Mouse (Mus musculus): ENCODE measurements at regions not wholly inside any gene's neighbourhood (a gene's known extent, or its start where the extent isn't known, plus 50 kb on each side); places are given as distances from the start of the nearest gene placed in this dataset.

DNA sequence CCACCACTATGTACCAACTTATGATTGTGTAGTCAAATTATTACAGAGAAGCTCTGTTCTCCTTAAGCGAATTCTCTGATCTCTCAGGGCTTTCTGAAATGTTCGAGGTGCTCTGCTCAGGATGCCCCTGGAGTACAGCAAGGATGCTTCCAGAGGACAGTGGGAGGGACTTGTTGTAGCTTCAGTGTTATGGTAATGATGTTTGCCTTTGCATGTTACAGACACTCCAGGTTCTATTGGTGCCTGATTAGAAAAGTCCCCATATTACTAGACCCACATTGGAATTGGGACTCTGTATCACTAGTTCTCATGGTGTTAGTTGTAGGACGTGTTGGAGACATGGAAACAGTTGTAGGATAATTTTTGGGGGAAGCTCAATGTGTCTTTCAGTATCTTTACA, 96.0 kb downstream of the Epdr1 start:
- no peak for DNase-seq (ENCODE audit: low spot score)

DNA sequence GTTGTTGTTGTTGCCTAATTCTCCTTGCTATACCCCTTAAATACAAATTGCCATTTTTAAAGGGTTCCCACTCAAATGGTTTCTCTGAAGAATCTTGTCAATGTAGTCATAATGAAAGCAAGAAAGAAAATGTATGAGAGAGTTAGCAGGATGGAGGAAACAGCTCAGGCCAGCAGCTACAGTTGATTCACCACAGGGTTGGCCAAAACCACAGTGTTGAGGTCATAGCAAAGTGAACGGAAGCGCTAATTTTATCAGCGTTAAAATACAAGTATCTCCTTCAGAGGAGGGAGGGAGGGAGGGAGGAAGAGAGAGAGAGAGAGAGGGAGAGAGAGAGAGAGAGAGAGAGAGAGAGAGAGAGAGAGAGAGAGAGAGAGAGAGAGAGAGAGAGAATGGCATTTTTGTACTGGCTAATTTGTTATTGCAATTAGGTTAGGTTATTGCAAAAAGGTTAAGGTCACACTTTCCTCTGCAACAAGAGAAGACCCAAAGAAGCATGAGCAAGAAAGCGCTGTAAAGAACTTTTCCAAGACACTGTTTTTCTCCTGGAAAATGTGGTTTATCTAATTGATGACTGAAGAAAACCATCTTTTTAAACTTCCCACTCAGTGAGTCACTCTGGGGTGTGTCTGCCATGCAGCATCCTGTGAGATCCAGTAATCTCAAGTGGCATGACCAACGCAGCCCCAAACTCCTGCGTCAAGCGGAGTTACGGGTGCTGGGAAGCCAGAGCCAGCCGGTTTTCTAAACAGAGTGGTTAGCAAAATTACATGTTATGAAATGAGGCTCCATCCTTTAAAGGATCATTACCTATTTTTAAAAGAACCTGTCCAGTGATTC, 101.6 kb downstream of the Epdr1 start:
- no peak for DNase-seq (ENCODE audit: low spot score)

DNA sequence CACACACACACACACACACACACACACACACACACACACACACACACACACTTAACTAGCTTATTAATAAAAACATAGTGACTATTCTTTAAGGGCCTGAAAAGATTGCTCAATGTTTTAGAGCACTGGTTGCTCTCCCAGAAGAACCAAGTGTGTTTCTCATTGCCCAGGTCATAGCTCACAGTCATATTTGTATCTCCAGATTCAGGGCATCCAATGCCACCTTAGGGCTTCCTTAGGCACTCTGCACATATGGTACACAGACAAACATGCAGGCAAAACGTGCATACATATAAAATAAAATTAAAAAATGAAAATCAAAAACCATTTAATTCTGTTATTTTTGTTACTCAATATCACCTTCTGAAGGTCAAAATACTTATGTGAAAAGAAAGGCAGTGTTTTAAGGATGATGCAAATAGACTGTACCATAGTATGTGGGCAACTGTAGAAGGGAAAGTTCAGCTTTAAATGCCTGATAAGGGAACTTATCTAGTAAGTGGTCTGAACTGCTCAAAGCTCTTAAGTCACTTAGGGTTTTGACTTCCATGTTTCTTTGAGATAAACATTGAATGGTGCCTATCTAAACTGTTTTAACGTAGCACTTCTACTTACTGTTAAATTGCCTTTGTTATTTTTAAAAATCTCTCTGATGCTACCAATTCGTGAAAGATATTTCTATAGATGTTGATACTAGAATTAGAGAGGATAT, 104.7 kb downstream of the Epdr1 start:
- no peak for DNase-seq (ENCODE audit: low spot score)

DNA sequence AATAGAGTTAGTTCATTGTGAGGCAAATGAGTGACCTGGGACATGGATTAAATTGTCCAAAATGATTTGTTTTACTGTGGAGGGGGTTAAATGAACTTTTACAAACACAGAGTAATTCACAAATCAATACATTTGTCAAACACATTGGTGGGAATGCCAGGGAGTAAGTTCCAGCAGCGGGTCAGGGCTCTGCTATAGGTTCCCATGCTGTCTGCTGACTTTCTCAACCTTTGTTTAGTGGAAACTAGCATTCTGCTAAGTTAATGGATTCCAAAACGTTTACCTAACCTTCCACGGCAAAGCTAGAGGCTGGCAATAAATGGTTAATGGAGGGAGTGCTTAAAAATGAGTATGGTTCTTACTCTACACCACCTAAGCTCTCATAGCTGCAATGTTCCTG, 110.9 kb upstream of the Stard3nl start:
- DNase-seq (ENCODE audit: low spot score) = no peak

DNA sequence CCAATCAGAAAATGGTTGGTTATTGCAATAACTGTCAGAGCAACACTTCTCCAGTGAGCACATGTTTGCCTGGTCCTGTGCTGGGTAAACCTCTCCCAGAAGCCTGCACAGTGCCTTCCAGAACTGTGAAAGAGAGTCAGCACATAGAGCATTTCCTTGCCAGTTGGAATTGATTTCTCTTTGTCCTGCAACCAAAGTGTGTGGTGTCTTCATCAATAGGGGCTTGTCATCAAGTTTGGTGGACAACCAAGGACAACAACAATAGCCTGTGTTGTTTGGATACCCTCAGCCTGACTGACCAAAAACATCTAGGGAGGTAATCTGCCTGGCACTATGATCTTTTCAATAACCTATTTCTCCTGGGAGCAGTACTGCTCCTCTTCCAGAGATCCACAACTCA, 108.6 kb upstream of the Stard3nl start:
- DNase-seq (ENCODE audit: low spot score) = no peak

DNA sequence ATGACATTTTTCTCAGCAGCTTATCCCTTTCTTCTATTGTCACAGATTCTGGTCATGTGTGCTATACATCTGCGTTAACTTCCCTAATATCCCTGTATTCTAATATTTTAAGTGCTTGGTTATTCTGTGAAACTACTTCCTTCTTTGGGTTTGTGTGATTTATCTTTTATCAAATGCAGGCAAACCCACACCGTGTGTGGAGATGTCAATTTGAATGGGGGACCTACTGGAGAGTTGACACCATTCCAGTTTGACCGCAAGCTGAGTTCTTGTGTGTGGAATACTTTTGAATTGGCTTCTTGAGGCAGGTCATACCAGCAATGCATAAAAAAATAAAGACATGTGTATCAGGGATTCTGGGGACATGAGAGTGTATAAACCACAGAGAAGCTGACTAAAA, 86.6 kb upstream of the Stard3nl start:
- no peak for DNase-seq (ENCODE audit: low spot score)

DNA sequence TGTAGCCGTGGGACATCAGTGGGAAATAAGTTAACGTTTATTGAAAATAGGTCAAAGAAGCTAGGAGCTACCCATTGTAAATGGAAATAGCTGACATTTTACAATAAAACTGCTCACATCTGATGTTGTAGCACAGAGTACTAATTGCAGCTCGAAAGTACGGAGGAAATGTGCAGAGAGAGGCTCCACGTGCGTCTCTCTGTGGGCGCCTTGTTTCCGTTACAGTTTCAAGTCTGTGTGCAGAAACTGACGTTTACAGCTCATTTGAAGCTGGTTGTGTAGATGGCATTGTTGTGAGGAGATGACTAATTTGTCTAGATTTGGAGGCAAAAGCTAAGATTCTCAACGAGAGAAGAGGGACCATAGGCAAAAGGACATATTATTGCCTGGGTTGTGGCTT, 78.4 kb upstream of the Stard3nl start:
- no peak for DNase-seq (ENCODE audit: low spot score)

DNA sequence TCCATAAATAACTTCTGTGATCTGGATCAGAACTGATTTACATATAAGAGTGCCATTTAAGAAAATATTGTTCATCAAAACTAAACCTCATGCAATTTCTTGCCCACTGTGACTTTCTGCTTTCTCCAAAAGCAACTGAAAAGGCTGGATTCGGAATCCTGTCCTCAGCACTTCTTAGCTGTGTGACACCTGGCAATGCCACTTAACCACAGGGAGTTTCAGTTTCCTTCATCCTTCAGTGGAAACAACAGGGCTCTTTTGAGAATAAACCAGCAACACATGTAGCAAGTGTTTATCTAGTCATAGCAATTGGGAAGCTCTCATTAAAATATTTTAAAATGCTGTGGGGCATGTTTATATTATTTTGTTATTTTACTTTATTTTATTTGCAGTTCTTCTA, 75.1 kb upstream of the Stard3nl start:
- DNase-seq (ENCODE audit: low spot score) = no peak

DNA sequence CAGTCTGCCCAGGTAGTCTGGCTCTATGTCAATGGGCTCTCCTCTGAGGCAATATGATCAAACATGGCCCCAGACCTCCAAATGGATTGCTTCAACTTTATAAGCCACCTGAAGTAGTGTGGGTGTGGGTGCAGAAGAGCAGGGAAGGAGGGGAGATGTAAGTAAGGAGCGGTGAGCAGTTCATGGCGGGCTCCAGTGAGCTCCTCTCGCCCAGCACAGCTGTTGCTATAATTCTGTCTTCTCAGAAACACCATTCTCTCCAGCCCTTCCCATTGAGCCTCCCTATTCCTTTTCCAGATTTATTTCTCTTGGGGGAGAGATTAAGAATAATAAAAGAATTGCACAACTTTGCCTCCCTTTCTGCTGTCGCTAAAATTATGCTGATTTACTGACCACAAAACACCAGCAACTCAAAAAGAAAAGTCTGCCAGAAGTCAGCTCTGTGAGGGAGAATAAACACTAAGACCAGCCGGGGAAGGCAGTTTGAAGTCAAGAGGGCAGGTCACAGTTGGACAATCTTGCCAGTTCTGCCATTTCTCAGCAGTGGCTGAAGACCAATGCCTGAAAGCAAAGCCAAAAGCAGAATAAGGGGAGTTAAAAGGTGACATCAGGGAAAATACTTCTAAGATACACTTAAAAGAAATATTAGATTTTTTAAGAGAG, 71.3 kb upstream of the Stard3nl start:
- peak; percentile 3 for DNase-seq (ENCODE audit: low spot score)

DNA sequence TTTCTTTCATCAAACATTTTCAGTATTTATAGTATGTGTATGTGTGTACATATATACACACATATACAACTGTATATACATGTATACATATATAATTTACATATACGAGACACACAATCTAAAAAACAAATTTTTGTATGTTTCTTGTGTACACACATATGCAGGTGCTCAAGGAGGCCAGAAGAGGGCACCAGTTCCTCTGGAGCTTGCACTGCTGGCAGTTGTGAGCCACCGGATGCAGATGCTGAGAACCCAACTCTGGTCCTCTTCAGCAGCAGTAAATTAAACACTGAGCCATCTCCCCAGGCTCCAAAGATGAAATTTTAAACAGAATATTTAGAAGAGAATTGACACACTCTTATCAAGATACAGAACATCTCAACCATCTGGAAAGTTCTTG, 67.4 kb upstream of the Stard3nl start:
- no peak for DNase-seq (ENCODE audit: low spot score)

DNA sequence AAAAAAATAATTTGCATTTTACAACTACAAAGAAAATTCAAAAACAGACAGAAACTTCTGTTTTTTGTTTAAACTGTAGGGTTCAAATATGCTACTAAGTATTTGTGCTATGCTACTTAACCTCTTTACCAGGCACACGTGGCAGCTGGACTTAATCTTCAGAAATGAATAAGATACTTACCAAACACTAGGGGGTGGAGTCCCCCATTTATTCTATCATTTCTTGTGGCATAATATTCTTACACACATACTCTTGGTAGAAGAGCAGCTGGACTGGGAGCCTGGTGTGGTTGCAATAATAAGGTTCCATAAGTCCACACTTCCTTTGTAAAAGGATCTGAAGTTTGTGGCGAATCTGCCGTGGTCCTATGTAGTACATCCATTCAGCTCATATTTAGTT, 53.8 kb upstream of the Stard3nl start:
- no peak for DNase-seq (ENCODE audit: low spot score)
